Mouse (Mus musculus): ENCODE measurements around the gene Prm3.

Gene Prm3

GRCm38 (mm10) chr16:10767158-10767557, 23.6 kb downstream of the Prm3 start:
- TF ChIP-seq GATA4 (IDR thresholded peaks at IDR 0.05; ENCODE audit: insufficient replicate concordance, low read length), result no peak

- no peak for TF ChIP-seq GATA4 (IDR thresholded peaks at IDR 0.05; ENCODE audit: insufficient replicate concordance, low read length)
Measured at GRCm38 (mm10) chr16:10764323-10764722, 26.4 kb downstream of the Prm3 start.

- no peak for TF ChIP-seq GATA4 (IDR thresholded peaks at IDR 0.05; ENCODE audit: insufficient replicate concordance, low read length)
Measured at GRCm38 (mm10) chr16:10763540-10764264, 27.0 kb downstream of the Prm3 start.

- no peak for TF ChIP-seq GATA4 (IDR thresholded peaks at IDR 0.05; ENCODE audit: insufficient replicate concordance, low read length)
Measured at GRCm38 (mm10) chr16:10762569-10763180, 28.0 kb downstream of the Prm3 start.

- no peak for TF ChIP-seq GATA4 (IDR thresholded peaks at IDR 0.05; ENCODE audit: insufficient replicate concordance, low read length)
Measured at GRCm38 (mm10) chr16:10761182-10761581, 29.5 kb downstream of the Prm3 start.

- no peak for TF ChIP-seq GATA4 (IDR thresholded peaks at IDR 0.05; ENCODE audit: insufficient replicate concordance, low read length)
Measured at GRCm38 (mm10) chr16:10756168-10756567, 34.5 kb downstream of the Prm3 start.

GRCm38 (mm10) chr16:10754521-10755296, 36.0 kb downstream of the Prm3 start:
- no peak for TF ChIP-seq GATA4 (IDR thresholded peaks at IDR 0.05; ENCODE audit: insufficient replicate concordance, low read length)

GRCm38 (mm10) chr16:10749824-10750223, 40.9 kb downstream of the Prm3 start:
- no peak for TF ChIP-seq GATA4 (IDR thresholded peaks at IDR 0.05; ENCODE audit: insufficient replicate concordance, low read length)

GRCm38 (mm10) chr16:10749226-10749625, 41.5 kb downstream of the Prm3 start:
- no peak for TF ChIP-seq GATA4 (IDR thresholded peaks at IDR 0.05; ENCODE audit: insufficient replicate concordance, low read length)

GRCm38 (mm10) chr16:10741082-10741481, 49.6 kb downstream of the Prm3 start:
- no peak for TF ChIP-seq GATA4 (IDR thresholded peaks at IDR 0.05; ENCODE audit: insufficient replicate concordance, low read length)
